Mouse (Mus musculus) liver, adult 2 months (tissue): ENCODE data around the gene Actl6b.

Source experiments
- CTCF ChIP-seq: fragments of 200-500 bp; IDR thresholded peaks from 2 replicates; pipeline ENCODE4 v1.5.1; 2011; ENCODE audit warnings: low read depth, low read length, control low read depth
- POLR2A ChIP-seq: fragments of 200-500 bp; IDR thresholded peaks from 2 replicates; pipeline ENCODE4 v1.6.1; 2011; ENCODE audit warnings: low read length, control low read depth; ENCODE audit not compliant: insufficient read depth; ENCODE audit errors: extremely low read depth

DNA sequence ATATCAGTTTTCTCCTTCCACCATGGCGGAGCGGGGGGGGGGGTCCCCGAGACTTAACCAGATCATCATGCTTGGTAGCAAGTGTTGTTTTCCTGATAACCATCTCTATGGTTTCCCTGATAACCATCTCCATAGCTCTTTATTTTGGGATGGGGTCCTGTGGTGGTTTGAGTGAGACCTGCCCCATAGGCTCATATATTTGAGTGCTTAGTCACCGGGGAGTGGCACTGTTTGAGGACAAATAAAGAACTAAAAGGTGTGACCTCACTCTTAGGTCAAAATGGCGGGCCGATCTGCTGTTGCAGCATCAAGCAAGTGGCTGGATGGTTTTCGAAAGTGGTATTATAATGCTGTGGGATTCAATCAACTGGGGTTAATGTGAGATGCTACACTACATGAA lies 62.0 kb downstream of the Actl6b start:
- TF ChIP-seq POLR2A (no peak), CTCF (no peak)
